Mouse (Mus musculus) kidney, postnatal 4 days (tissue): Measurements from ENCODE around the gene Inpp4a.

Source experiments
- DNase-seq, 2 experiments: peaks; one replicate each; pipeline ENCODE4 v3.0.0; 2021; ENCODE audit warnings: mixed read lengths in 2 of 2

Gene Inpp4a

GRCm38 (mm10) chr1:37427144-37427875, 127.6 kb downstream of the Inpp4a start:
- DNase-seq: no peak

DNA sequence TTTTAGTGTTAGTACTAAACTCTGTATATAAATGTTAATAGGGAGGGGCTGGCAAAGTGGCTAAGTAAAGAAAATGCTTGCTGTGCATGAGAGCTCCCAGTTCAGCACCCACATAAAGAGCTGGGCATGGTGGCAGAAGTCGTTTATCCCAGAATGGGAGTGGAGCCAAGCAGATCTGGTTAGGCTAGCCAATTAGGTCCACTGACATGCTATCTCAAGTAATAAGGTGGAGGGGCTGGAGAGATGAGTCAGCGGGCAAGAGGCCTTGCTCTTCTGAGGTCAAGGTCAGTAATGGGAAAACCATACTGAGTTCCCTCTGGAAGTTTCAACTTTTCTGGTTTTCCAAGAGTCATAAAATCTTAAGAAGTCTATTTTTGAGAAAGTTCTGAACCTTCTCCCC, 129.2 kb downstream of the Inpp4a start:
- no peak for DNase-seq

- DNase-seq: peak; percentile 94 to 96
Observed at GRCm38 (mm10) chr1:37429366-37430296, 130.0 kb downstream of the Inpp4a start, which contains the start of the genes Coa5 and Unc50. Gene Coa5, minus strand, starts transcription at chr1:37430103. Gene Unc50, plus strand, starts transcription at chr1:37430139.

- DNase-seq: no peak
Observed at GRCm38 (mm10) chr1:37430297-37430840, 130.7 kb downstream of the Inpp4a start.

- DNase-seq: no peak
Observed at GRCm38 (mm10) chr1:37436419-37436818, 136.8 kb downstream of the Inpp4a start.

- DNase-seq: no peak
Observed at GRCm38 (mm10) chr1:37442848-37443835, 143.5 kb downstream of the Inpp4a start.

DNA sequence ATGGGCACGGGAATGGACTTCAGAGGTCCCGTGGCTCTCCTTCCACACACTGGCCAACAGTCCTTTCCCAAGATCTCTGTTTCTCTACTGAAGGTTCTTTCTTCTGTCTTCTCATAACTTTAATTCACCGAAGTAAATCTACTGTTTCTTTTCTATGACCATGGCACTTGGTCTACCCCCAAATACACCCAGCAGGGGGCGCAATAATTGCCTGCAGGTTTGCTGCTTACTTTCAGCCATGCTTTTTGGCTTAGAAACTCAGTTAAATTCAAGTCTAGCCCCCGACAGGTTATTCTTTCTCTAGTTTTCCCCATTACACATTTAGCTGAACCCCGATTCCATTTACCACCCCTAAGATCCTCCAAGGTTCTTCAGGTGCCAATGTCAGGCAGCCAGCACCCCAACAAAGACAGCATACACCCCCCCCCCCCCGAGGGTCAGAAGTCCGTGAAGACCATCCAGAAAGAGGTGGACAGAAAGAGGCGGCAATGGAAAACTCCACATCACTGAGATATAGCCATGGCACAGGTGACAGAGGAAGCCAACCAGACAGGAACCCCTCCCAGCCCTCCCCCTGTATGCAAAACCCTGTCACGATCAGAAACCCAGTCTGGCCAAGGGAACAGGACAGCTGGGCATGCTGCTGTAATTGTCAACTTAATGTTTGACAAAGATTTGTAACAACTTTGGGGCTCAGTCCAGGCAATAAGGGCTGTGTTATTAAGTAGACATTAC, 148.9 kb downstream of the Inpp4a start:
- peak; percentile 80 to 81 for DNase-seq

DNA sequence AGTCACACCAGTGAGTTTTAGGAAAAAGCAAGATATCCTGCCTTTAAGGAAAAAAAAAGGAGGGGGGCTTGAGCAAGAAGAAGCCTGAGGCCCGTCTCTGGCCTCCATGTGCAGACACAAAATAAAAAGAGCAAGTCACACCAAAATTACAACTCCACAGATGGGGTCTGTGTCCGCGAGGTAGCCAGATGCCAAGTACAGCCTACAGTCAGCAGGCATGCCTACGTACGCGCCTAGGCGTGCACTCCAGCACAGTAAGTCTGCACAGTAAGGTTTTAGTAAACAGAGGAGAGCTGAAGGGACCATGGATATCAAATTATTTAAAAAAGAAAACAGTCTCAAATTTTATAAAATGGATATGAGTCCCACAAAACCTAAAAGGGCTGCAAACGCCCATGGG, 151.6 kb downstream of the Inpp4a start:
- DNase-seq: no peak

DNA sequence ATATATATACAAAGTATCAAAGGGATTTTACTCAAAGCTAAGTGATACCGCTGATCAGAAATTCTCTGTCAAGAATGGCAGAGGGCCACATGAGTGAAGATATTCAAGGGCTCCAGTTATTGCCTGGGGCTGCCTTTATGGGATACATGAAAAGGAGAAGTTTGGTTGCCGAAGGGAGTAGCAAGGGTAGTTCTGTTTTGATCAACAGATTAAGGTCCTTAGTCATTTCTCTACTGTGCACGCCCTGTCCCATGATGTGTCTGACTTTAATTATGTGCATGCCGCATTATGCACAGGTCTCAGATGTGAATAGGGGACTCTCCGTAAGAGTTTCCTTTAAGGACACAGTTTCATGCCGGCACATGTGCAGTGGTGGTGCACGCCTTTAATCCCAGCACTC, 157.9 kb downstream of the Inpp4a start:
- no peak for DNase-seq
